Mouse (Mus musculus) forebrain, embryonic 15.5 days (tissue): ENCODE results near the gene Rrp36. TPM values are rescaled to one million over a fixed set of nuclear protein-coding genes. Genes with fewer than 3 reads are reported as not detected.

ENCODE experiments used
- ATAC-seq: fragments of 200-750 bp; cut with Nextera tagmentation; replicated peaks from 2 replicates; pipeline ENCODE4 v1.8.0; 2017; ENCODE audit warnings: mild to moderate bottlenecking, moderate TSS enrichment, moderate library complexity
- H3K27ac ChIP-seq: fragments of 300-500 bp; sonication (generic); replicated peaks from 2 replicates; pipeline ENCODE4 v1.5.1; 2015; ENCODE audit warnings: mild to moderate bottlenecking, inconsistent platforms
- H3K27me3 ChIP-seq: fragments of 300-500 bp; sonication (generic); 2 replicates; pipeline ENCODE4 v1.6.1; 2015; ENCODE audit warnings: inconsistent platforms
- H3K36me3 ChIP-seq: fragments of 300-500 bp; sonication (generic); 2 replicates; pipeline ENCODE4 v1.6.1; 2015; ENCODE audit warnings: mild to moderate bottlenecking, inconsistent platforms
- H3K4me1 ChIP-seq: fragments of 300-500 bp; sonication (generic); 2 replicates; pipeline ENCODE4 v1.6.1; 2015; ENCODE audit warnings: inconsistent platforms
- H3K4me2 ChIP-seq: fragments of 300-500 bp; sonication (generic); replicated peaks from 2 replicates; pipeline ENCODE4 v1.6.1; 2015; ENCODE audit warnings: mild to moderate bottlenecking, inconsistent platforms
- H3K4me3 ChIP-seq: fragments of 300-500 bp; sonication (generic); 2 replicates; pipeline ENCODE4 v1.5.1; 2015; ENCODE audit warnings: mild to moderate bottlenecking, inconsistent platforms
- H3K9ac ChIP-seq: fragments of 300-500 bp; sonication (generic); replicated peaks from 2 replicates; pipeline ENCODE4 v1.6.1; 2015; ENCODE audit warnings: mild to moderate bottlenecking, inconsistent platforms
- H3K9me3 ChIP-seq: fragments of 300-500 bp; sonication (generic); 2 replicates; pipeline ENCODE4 v1.6.1; 2016; ENCODE audit warnings: inconsistent platforms
- WGBS: fragments of 180-500 bp; shearing (Covaris S2); methylation state at CpG from one replicate; pipeline ENCODE4 v1.1.7; 2015; ENCODE audit warnings: mixed read lengths; 5-methylcytosine and 5-hydroxymethylcytosine counted together
- polyA plus RNA-seq: library from polyadenylated mRNA; unstranded; fragments of >200 nt; fragmentation: Nextera tagmentation; extraction: Ambion mirVana; gene quantifications from 2 replicates; pipeline ENCODE4 v1.2.1, GENCODE M21; 2015

Gene Rrp36
- 49.5 and 49.9 TPM in 2 replicates for polyA plus RNA-seq

- WGBS = under 1% methylated on average over 43 of the region's 43 CpGs
- peak within 1 kb of the TSS; percentile 73 for H3K4me3 ChIP-seq
- H3K4me1 ChIP-seq = peaks cover 25% of the 10 kb centered on the region
- no peaks in the 10 kb centered on the region for H3K27me3 ChIP-seq
- no peaks in the 10 kb centered on the region for H3K9me3 ChIP-seq
- peak within 1 kb of the TSS; percentile 60 for H3K9ac ChIP-seq
- H3K27ac ChIP-seq = peak within 1 kb of the TSS; percentile 69
- H3K36me3 ChIP-seq = peaks cover 44% of the 10 kb centered on the region
- peak within 1 kb of the TSS; percentile 83 for H3K4me2 ChIP-seq
- ATAC-seq = peak; percentile 94
These were observed at the start of gene Rrp36 for GRCm38 (mm10) chr17:46673850-46674529. TSS of gene Rrp36 (minus strand) at chr17:46674352.

- no peaks in the 10 kb centered on the region for H3K27me3 ChIP-seq
- H3K4me3 ChIP-seq = no peak overlapping the region
- no peak for ATAC-seq
- H3K9ac ChIP-seq = no peak overlapping the region
- no peaks in the 10 kb centered on the region for H3K4me1 ChIP-seq
- H3K27ac ChIP-seq = no peak overlapping the region
- no peaks in the 10 kb centered on the region for H3K9me3 ChIP-seq
- no peak overlapping the region for H3K4me2 ChIP-seq
- 83% methylated on average over 7 of the region's 7 CpGs for WGBS
- H3K36me3 ChIP-seq = peaks cover 16% of the 10 kb centered on the region; the same call in 1 of the 2 replicates
These were observed 46.9 kb upstream of the Rrp36 start for GRCm38 (mm10) chr17:46721077-46721476.

- Histone ChIP-seq H3K36me3 (peaks cover 16% of the 10 kb centered on the region; the same call in 1 of the 2 replicates), H3K27ac (no peak overlapping the region), H3K4me3 (no peak overlapping the region), H3K4me1 (peaks cover 19% of the 10 kb centered on the region), H3K4me2 (no peak overlapping the region), H3K9ac (no peak overlapping the region), H3K27me3 (no peaks in the 10 kb centered on the region), H3K9me3 (no peaks in the 10 kb centered on the region)
- ATAC-seq = no peak
- WGBS = 96% methylated on average over 11 of the region's 11 CpGs
These were observed 40.8 kb upstream of the Rrp36 start for GRCm38 (mm10) chr17:46714756-46715481.

GRCm38 (mm10) chr17:46713849-46714248 is 39.7 kb upstream of the Rrp36 start:
- ATAC-seq = no peak
- H3K27me3 ChIP-seq = no peaks in the 10 kb centered on the region
- H3K9me3 ChIP-seq = no peaks in the 10 kb centered on the region
- no peak overlapping the region for H3K4me3 ChIP-seq
- peaks cover 19% of the 10 kb centered on the region for H3K4me1 ChIP-seq
- H3K27ac ChIP-seq = no peak overlapping the region
- no peak overlapping the region for H3K9ac ChIP-seq
- WGBS = 91% methylated on average over 9 of the region's 9 CpGs
- no peak overlapping the region for H3K4me2 ChIP-seq
- H3K36me3 ChIP-seq = peaks cover 16% of the 10 kb centered on the region; the same call in 1 of the 2 replicates

GRCm38 (mm10) chr17:46712442-46712841 is 38.3 kb upstream of the Rrp36 start:
- no peak for ATAC-seq
- Histone ChIP-seq H3K9me3 (no peaks in the 10 kb centered on the region), H3K27me3 (no peaks in the 10 kb centered on the region), H3K27ac (no peak overlapping the region), H3K4me2 (peak overlapping the region; percentile 99), H3K9ac (no peak overlapping the region), H3K36me3 (peaks cover 16% of the 10 kb centered on the region; the same call in 1 of the 2 replicates), H3K4me1 (peaks cover 19% of the 10 kb centered on the region), H3K4me3 (peak overlapping the region; percentile 99)
- WGBS = 75% methylated on average over 7 of the region's 7 CpGs

- Histone ChIP-seq H3K4me1 (peaks cover 19% of the 10 kb centered on the region), H3K9ac (peak overlapping the region; percentile 85), H3K36me3 (peaks cover 16% of the 10 kb centered on the region; the same call in 1 of the 2 replicates), H3K27ac (peak overlapping the region; percentile 88), H3K4me3 (peak overlapping the region; percentile 99), H3K4me2 (peak overlapping the region; percentile 99), H3K9me3 (no peaks in the 10 kb centered on the region), H3K27me3 (no peaks in the 10 kb centered on the region)
- peak; percentile 62 for ATAC-seq
- whole genome bisulfite sequencing = under 1% methylated on average over 73 of the region's 76 CpGs
These were observed 37.6 kb upstream of the Rrp36 start for GRCm38 (mm10) chr17:46711612-46712271.

GRCm38 (mm10) chr17:46710959-46711597 is 36.9 kb upstream of the Rrp36 start, which contains the start of gene Pex6:
TSS of gene Pex6 (plus strand) at chr17:46711463.
- Histone ChIP-seq H3K4me2 (peak within 1 kb of the TSS; percentile 99), H3K4me1 (peaks cover 22% of the 10 kb centered on the region), H3K27me3 (no peaks in the 10 kb centered on the region), H3K9me3 (no peaks in the 10 kb centered on the region), H3K27ac (peak within 1 kb of the TSS; percentile 88), H3K9ac (peak within 1 kb of the TSS; percentile 85), H3K36me3 (peaks cover 16% of the 10 kb centered on the region; the same call in 1 of the 2 replicates), H3K4me3 (peak within 1 kb of the TSS; percentile 99)
- ATAC-seq = peak; percentile 91
- 8% methylated on average over 36 of the region's 36 CpGs for WGBS

GRCm38 (mm10) chr17:46706375-46707089 is 32.4 kb upstream of the Rrp36 start:
- ATAC-seq = no peak
- Histone ChIP-seq H3K4me1 (peaks cover 36% of the 10 kb centered on the region), H3K4me3 (no peak overlapping the region), H3K4me2 (no peak overlapping the region), H3K27ac (no peak overlapping the region), H3K9ac (no peak overlapping the region), H3K27me3 (no peaks in the 10 kb centered on the region), H3K36me3 (no peaks in the 10 kb centered on the region), H3K9me3 (no peaks in the 10 kb centered on the region)
- WGBS = 93% methylated on average over 14 of the region's 14 CpGs

GRCm38 (mm10) chr17:46704887-46705835 is 31.0 kb upstream of the Rrp36 start, which contains the start of gene Ppp2r5d:
TSS of gene Ppp2r5d (minus strand) at chr17:46705111.
- peak; percentile 96 for ATAC-seq
- Histone ChIP-seq H3K27me3 (no peaks in the 10 kb centered on the region), H3K9ac (peak within 1 kb of the TSS; percentile 90), H3K9me3 (no peaks in the 10 kb centered on the region), H3K4me2 (peak within 1 kb of the TSS; percentile 83), H3K4me1 (peaks cover 43% of the 10 kb centered on the region), H3K27ac (peak within 1 kb of the TSS; percentile 90), H3K36me3 (no peaks in the 10 kb centered on the region), H3K4me3 (peak within 1 kb of the TSS; percentile 92)
- WGBS = under 1% methylated on average over 48 of the region's 48 CpGs
